Mouse (Mus musculus): ENCODE measurements around the gene Nek9. TPM values are rescaled to one million over a fixed set of nuclear protein-coding genes. Genes with fewer than 3 reads are reported as not detected.
A peak's percentile ranks its signal among the peaks of the same experiment; 100 is the strongest.
"Not testable (repeated sequence)": the region's sequence is repeated elsewhere in the genome, so short reads cannot be mapped to it uniquely, and the experiment has no call there.

Gene Nek9
- polyA plus RNA-seq, 1 experiment from 2014 or later = 17.3 TPM

DNA sequence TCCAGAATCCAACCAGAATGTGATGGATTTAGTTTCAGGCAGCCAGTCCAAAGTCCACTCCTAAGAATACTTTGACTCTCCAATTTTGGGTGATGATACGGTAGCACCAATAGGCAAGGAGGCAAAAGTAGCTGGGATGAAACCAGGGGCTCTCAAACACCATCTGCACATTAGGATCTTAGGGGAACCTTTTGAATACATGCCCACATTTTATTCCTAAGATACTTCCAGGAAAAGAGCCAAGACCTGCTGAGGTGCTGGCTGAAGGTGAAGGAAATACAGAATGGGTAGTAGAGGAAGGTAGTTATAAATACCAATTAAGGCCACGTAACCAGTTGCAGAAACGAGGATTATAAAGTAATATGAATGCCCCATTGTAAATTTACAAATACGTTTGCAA lies 57.4 kb downstream of the Nek9 start:
- not testable (repeated sequence) for H3K4me2 ChIP-seq (ENCODE audit: low read length); H3K27me3 ChIP-seq (ENCODE audit: control insufficient read depth, insufficient read depth, low read length); H3K9me3 ChIP-seq (ENCODE audit: control insufficient read depth, low read length); H3K4me3 ChIP-seq (ENCODE audit: control insufficient read depth in 1 of 2, insufficient read depth in 1 of 2, low read depth in 1 of 2, low read length in 2 of 2); ATAC-seq (ENCODE audit: insufficient number of reproducible peaks, insufficient read depth, low FRiP score, low read depth); H3K9ac ChIP-seq (ENCODE audit: low read length); H3K27ac ChIP-seq (replicated peaks in 1 of 2; ENCODE audit: control insufficient read depth in 1 of 2, insufficient read depth in 1 of 2, low read depth in 2 of 2, low read length in 2 of 2); H3K4me1 ChIP-seq (ENCODE audit: control insufficient read depth in 2 of 2, insufficient read depth in 2 of 2, low read length in 2 of 2)
- H3K36me3 ChIP-seq (ENCODE audit: control insufficient read depth, insufficient read depth, low read length) = peaks cover 11% of the 10 kb centered on the region
- 88% methylated on average over 1 of the region's 4 CpGs for WGBS

DNA sequence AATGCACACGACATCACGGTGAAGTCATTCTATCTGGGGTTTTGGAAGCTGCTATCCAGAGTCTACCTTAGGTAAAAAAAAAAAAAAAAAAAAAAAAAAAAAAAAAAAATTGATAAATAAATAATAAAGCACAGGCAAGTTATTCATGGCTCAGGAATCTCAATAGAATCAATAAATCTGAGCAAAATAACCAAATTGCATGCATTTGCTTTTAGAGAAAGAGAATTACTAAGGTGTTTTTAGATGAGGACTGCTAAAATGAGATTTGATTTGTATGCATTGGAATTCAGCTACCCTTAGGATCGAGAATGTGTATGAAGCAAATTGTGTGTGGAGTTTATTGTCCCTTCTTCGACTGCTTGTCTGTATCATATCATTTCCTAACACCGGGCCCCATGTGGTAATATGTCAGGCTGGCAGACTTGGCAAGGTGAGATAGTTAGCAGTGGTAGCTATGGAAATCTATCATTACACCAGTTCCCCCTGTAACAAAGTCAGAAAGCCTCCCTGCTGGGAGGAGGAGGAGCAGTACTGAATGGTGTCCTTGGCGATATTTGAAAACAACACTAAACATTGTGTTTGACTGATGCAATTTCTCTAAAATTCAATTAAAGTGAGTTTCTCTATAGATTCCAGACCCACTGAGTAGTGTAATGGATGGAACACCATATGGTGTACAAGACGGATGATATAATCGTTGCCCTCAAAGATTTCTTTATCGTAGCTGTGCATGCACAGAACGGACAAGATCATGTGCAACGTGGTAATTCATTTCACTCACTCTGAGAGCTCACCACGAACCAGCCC lies 58.1 kb downstream of the Nek9 start:
- no peak for ATAC-seq (ENCODE audit: insufficient number of reproducible peaks, insufficient read depth, low FRiP score, low read depth)
- Histone ChIP-seq H3K9me3 (ENCODE audit: control insufficient read depth, low read length) (no peaks in the 10 kb centered on the region), H3K27me3 (ENCODE audit: control insufficient read depth, insufficient read depth, low read length) (no peaks in the 10 kb centered on the region), H3K9ac (ENCODE audit: low read length) (no peak overlapping the region), H3K4me3 (ENCODE audit: control insufficient read depth in 1 of 2, insufficient read depth in 1 of 2, low read depth in 1 of 2, low read length in 2 of 2) (peak overlapping the region in 1 of 2 experiments; percentile 79; a peak in 3 of 4 replicates), H3K4me2 (ENCODE audit: low read length) (peak overlapping the region; percentile 92), H3K27ac (replicated peaks in 1 of 2; ENCODE audit: control insufficient read depth in 1 of 2, insufficient read depth in 1 of 2, low read depth in 2 of 2, low read length in 2 of 2) (no peak overlapping the region), H3K4me1 (ENCODE audit: control insufficient read depth in 2 of 2, insufficient read depth in 2 of 2, low read length in 2 of 2) (peaks cover 2 to 6% of the 10 kb centered on the region in 2 experiments), H3K36me3 (ENCODE audit: control insufficient read depth, insufficient read depth, low read length) (peaks cover 17% of the 10 kb centered on the region)
- 64% methylated on average over 12 of the region's 12 CpGs for WGBS

DNA sequence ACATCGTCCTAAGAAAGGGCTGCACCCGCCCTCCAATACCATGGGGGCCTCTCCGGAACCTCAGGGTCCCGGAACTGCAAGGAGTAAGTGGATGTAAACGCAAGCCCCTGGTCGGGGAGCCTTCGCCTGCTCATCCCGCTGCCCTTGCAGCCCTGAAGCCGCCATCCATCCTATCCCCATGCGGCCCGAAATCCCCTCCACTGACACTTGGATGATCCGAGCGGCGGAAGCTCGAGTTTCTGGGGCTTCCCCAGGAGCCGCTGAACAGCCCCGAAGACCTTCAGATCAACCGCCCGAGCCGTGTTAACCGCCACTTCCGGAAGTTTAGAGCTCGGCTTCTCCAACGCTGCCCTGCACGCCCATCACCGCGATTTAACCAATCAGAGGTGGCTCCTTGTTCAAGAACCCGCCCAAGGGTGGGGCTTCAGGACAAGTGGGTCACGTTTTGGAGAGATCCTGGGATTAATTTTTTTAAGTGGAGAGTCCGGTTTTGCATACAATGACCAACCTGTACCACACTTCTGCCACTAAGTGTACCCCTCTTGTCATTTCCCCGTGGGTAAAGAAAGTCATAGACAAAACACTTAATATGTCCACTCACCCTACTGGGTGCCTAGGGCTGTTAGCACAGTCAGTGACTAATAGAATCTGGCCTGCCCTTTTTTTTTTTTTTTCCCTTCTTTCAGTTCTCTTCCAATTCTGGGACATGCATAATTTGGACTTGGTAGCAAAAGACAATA lies 58.9 kb downstream of the Nek9 start:
- peak overlapping the region; percentile 91 for H3K9ac ChIP-seq (ENCODE audit: low read length)
- WGBS = 0% methylated on average over 31 of the region's 31 CpGs
- no peaks in the 10 kb centered on the region for H3K27me3 ChIP-seq (ENCODE audit: control insufficient read depth, insufficient read depth, low read length)
- H3K4me1 ChIP-seq (ENCODE audit: control insufficient read depth in 2 of 2, insufficient read depth in 2 of 2, low read length in 2 of 2) = peaks cover 2 to 6% of the 10 kb centered on the region in 2 experiments
- H3K36me3 ChIP-seq (ENCODE audit: control insufficient read depth, insufficient read depth, low read length) = peaks cover 23% of the 10 kb centered on the region
- no peaks in the 10 kb centered on the region for H3K9me3 ChIP-seq (ENCODE audit: control insufficient read depth, low read length)
- H3K4me2 ChIP-seq (ENCODE audit: low read length) = peak overlapping the region; percentile 92
- peak; percentile 92 for ATAC-seq (ENCODE audit: insufficient number of reproducible peaks, insufficient read depth, low FRiP score, low read depth)
- peak overlapping the region; percentile 79 to 88 for H3K4me3 ChIP-seq (ENCODE audit: control insufficient read depth in 1 of 2, insufficient read depth in 1 of 2, low read depth in 1 of 2, low read length in 2 of 2)
- H3K27ac ChIP-seq (replicated peaks in 1 of 2; ENCODE audit: control insufficient read depth in 1 of 2, insufficient read depth in 1 of 2, low read depth in 2 of 2, low read length in 2 of 2) = peak overlapping the region; percentile 61 to 73

DNA sequence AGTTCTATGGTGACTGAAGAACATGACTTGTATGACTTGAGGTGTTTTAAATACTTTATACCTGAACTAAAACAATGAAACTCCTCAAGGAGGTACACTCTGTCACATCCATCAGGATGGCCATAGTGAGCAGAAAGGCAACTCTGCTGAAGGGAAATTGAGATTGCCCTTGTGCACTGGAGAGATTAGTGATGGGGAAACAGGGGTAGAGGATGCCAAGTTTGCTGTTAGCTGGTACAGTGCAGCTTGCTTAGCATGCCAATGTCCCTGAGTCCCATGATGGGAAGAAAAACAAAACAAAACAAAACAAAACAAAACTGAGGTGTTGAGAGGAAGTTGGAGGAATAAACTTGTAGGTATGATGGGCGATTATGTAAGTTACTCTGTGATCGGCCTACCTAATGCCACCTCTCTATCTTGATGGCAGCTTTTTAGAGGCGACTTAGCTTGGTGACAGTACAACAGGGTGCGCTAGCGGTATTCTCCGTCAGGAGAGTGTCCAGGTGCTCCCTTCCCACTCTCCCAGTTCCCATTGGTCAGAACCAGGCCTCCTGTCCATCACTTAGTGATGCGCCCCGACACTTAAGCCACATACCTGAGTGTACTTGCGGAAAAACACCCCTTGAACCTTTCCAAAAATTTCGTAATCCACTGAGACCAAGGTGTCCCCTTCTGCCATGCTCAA lies 59.6 kb downstream of the Nek9 start:
- 7% methylated on average over 10 of the region's 10 CpGs for WGBS
- Histone ChIP-seq H3K9me3 (ENCODE audit: control insufficient read depth, low read length) (peaks cover 2% of the 10 kb centered on the region; the same call in 1 of the 2 replicates), H3K4me2 (ENCODE audit: low read length) (peak overlapping the region; percentile 92), H3K27ac (replicated peaks in 1 of 2; ENCODE audit: control insufficient read depth in 1 of 2, insufficient read depth in 1 of 2, low read depth in 2 of 2, low read length in 2 of 2) (peak overlapping the region in 1 of 2 experiments; percentile 61; a peak in 3 of 4 replicates), H3K36me3 (ENCODE audit: control insufficient read depth, insufficient read depth, low read length) (peaks cover 30% of the 10 kb centered on the region), H3K9ac (ENCODE audit: low read length) (peak overlapping the region; percentile 91), H3K4me1 (ENCODE audit: control insufficient read depth in 2 of 2, insufficient read depth in 2 of 2, low read length in 2 of 2) (peaks cover 2 to 6% of the 10 kb centered on the region in 2 experiments), H3K27me3 (ENCODE audit: control insufficient read depth, insufficient read depth, low read length) (no peaks in the 10 kb centered on the region), H3K4me3 (ENCODE audit: control insufficient read depth in 1 of 2, insufficient read depth in 1 of 2, low read depth in 1 of 2, low read length in 2 of 2) (peak overlapping the region; percentile 79 to 88)
- ATAC-seq (ENCODE audit: insufficient number of reproducible peaks, insufficient read depth, low FRiP score, low read depth) = peak; percentile 42; the same call in 1 of the 2 replicates

DNA sequence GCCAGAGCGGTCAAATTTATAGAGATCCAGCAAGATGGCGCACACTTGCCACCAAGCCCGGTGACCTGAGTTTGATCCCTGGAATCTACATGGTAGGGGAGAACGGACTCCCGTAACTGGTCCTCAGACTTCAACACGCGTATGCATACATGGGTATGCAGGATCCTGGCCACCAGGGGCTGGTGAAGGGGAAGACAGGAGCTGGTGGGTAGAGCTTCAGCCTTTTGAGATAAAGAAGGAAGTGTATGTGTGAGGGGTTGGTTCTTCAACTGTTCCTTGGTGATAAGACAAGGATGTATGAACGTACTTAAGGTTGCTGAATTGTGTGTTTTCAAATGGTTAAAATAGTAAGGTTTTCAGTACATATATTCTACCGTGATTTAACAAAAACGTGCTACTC lies 60.2 kb downstream of the Nek9 start:
- H3K4me2 ChIP-seq (ENCODE audit: low read length) = no peak overlapping the region
- H3K27me3 ChIP-seq (ENCODE audit: control insufficient read depth, insufficient read depth, low read length) = no peaks in the 10 kb centered on the region
- H3K4me1 ChIP-seq (ENCODE audit: control insufficient read depth in 2 of 2, insufficient read depth in 2 of 2, low read length in 2 of 2) = peaks cover 2 to 6% of the 10 kb centered on the region in 2 experiments
- no peak overlapping the region for H3K4me3 ChIP-seq (ENCODE audit: control insufficient read depth in 1 of 2, insufficient read depth in 1 of 2, low read depth in 1 of 2, low read length in 2 of 2)
- peaks cover 3% of the 10 kb centered on the region; the same call in 1 of the 2 replicates for H3K9me3 ChIP-seq (ENCODE audit: control insufficient read depth, low read length)
- peaks cover 30% of the 10 kb centered on the region for H3K36me3 ChIP-seq (ENCODE audit: control insufficient read depth, insufficient read depth, low read length)
- no peak overlapping the region for H3K9ac ChIP-seq (ENCODE audit: low read length)
- H3K27ac ChIP-seq (replicated peaks in 1 of 2; ENCODE audit: control insufficient read depth in 1 of 2, insufficient read depth in 1 of 2, low read depth in 2 of 2, low read length in 2 of 2) = no peak overlapping the region
- ATAC-seq (ENCODE audit: insufficient number of reproducible peaks, insufficient read depth, low FRiP score, low read depth) = no peak
- 92% methylated on average over 10 of the region's 10 CpGs for WGBS

DNA sequence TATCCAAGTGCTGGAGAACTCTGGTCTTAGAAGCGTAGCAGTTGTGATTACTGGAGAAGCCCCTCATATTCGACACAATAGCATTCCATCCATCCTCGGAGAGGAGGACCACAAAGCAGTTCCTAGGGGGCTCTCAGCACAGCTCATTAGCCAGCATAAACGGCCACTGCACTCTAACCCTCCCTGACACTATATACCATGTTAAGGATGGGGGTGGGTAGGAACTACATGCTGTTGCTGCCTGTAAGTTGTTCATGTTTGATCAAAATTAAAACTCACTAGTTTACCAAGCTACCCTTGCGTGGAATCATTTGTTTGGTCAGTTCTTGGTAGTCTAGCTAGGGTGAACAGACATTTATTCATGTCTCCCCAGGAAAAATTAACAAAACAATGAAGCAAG lies 62.9 kb downstream of the Nek9 start:
- Histone ChIP-seq H3K9me3 (ENCODE audit: control insufficient read depth, low read length) (peaks cover 3% of the 10 kb centered on the region; the same call in 1 of the 2 replicates), H3K4me1 (ENCODE audit: control insufficient read depth in 2 of 2, insufficient read depth in 2 of 2, low read length in 2 of 2) (peaks cover 4 to 6% of the 10 kb centered on the region in 2 experiments), H3K27ac (replicated peaks in 1 of 2; ENCODE audit: control insufficient read depth in 1 of 2, insufficient read depth in 1 of 2, low read depth in 2 of 2, low read length in 2 of 2) (no peak overlapping the region), H3K4me2 (ENCODE audit: low read length) (no peak overlapping the region), H3K27me3 (ENCODE audit: control insufficient read depth, insufficient read depth, low read length) (no peaks in the 10 kb centered on the region), H3K4me3 (ENCODE audit: control insufficient read depth in 1 of 2, insufficient read depth in 1 of 2, low read depth in 1 of 2, low read length in 2 of 2) (no peak overlapping the region), H3K9ac (ENCODE audit: low read length) (no peak overlapping the region), H3K36me3 (ENCODE audit: control insufficient read depth, insufficient read depth, low read length) (peaks cover 30% of the 10 kb centered on the region)
- WGBS = 77% methylated on average over 5 of the region's 5 CpGs
- ATAC-seq (ENCODE audit: insufficient number of reproducible peaks, insufficient read depth, low FRiP score, low read depth) = no peak

DNA sequence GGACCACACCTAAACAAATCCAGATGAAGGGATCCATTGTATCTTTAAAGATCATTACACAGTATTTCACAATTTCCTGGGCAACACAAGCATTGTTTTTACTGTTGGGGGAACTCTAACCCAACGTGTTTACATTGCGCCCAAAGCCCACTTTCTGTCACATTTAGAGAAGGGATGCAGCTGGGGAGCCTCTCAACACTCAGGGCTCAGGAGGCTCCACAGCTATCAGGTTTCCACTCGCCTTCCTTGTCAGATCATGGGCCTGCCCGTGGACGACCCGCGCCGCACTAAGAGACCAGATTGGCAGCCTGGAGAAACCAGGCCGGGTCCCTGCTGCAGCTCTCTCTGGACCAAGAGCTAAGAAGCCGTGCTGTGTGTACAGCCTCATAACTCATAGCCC lies 65.7 kb downstream of the Nek9 start:
- Histone ChIP-seq H3K9me3 (ENCODE audit: control insufficient read depth, low read length) (peaks cover 3% of the 10 kb centered on the region; the same call in 1 of the 2 replicates), H3K4me3 (ENCODE audit: control insufficient read depth in 1 of 2, insufficient read depth in 1 of 2, low read depth in 1 of 2, low read length in 2 of 2) (no peak overlapping the region), H3K4me2 (ENCODE audit: low read length) (no peak overlapping the region), H3K9ac (ENCODE audit: low read length) (no peak overlapping the region), H3K27ac (replicated peaks in 1 of 2; ENCODE audit: control insufficient read depth in 1 of 2, insufficient read depth in 1 of 2, low read depth in 2 of 2, low read length in 2 of 2) (no peak overlapping the region), H3K27me3 (ENCODE audit: control insufficient read depth, insufficient read depth, low read length) (no peaks in the 10 kb centered on the region), H3K4me1 (ENCODE audit: control insufficient read depth in 2 of 2, insufficient read depth in 2 of 2, low read length in 2 of 2) (peaks cover 2 to 4% of the 10 kb centered on the region in 2 experiments; a peak in 3 of 4 replicates), H3K36me3 (ENCODE audit: control insufficient read depth, insufficient read depth, low read length) (peaks cover 30% of the 10 kb centered on the region)
- ATAC-seq (ENCODE audit: insufficient number of reproducible peaks, insufficient read depth, low FRiP score, low read depth) = no peak
- 52% methylated on average over 10 of the region's 10 CpGs for WGBS

All from heart, embryonic 14.5 days (tissue).